Mouse (Mus musculus): ENCODE measurements around the gene Zfp451. TPM values are rescaled to one million over a fixed set of nuclear protein-coding genes. Genes with fewer than 3 reads are reported as not detected.
A peak's percentile ranks its signal among the peaks of the same experiment; 100 is the strongest.

The Zfp451 gene
- total and polyA plus RNA-seq, 2 experiments from 2014 or later, result 29.1 to 67.2 TPM

DNA sequence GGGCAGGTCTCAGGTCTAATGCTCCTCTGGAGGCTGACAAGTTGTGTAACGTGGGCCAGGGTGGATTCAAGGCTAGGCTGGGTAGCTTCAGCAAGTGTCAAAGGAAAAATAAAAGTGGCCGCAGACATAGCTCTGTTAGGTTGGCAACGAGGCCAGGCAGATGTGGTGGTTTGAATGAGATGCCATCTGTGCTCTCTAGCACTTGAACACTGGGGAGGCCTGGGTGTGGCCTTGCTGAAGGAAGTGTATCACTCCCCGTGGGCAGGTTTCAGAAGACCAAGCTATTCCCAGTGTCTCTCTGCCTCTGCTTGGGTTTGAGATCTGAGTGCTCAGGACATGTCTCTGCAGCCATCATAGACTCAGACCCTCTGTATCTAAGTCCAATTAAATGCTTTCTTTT is 55.9 kb downstream of the Zfp451 start:
- ATAC-seq, result no peak
- WGBS, result 52% methylated on average over 4 of the region's 4 CpGs

DNA sequence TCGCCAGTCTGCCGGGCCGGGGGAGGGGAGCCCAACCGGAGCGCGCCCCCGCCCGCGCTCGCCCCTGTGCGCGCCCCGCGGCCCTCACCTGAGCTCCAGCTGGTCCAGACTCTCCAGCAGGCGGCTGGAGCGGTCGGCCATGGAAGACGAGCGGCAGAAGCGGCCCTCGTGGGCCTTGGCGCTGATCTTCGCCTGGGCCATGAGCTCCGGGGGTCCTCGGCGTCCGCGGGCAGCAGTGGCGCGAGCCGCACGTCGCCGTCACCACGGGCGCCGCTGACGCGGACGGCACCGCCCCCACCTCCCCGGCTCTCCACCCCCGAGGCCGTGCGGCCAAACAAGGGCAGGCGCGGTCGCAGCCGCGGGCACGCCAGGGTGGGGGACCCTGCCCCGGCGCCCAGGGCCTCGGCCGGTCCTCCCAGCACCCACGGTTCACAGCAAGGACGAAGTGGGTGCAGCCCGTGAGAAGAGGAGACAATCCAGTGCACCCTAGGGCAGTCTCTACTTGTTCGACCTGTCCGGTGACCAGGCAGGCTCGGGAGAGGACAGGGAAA is 56.8 kb downstream of the Zfp451 start, which contains the start of gene Bag2:
Bag2 (minus strand) TSS at position 305 of the 551 bp plus-strand sequence.
- peak; percentile 62 for DNase-seq
- Histone ChIP-seq H3K27me3 (ENCODE audit: insufficient read depth, low read length) (no peaks in the 10 kb centered on the region), H3K4me2 (ENCODE audit: low read depth) (peak within 1 kb of the TSS; percentile 96), H3K27ac (ENCODE audit: low read depth, low read length) (0 out of 2 replicates have a peak within 1 kb of the TSS, but pooled peaks have one; percentile 45), H3K36me3 (ENCODE audit: insufficient read depth) (peaks cover 10% of the 10 kb centered on the region; the same call in 1 of the 2 replicates), H3K9me3 (ENCODE audit: low read length) (no peaks in the 10 kb centered on the region), H3K4me1 (ENCODE audit: insufficient read depth) (peaks cover 7% of the 10 kb centered on the region; the same call in 1 of the 2 replicates), H3K9ac (peak within 1 kb of the TSS; percentile 71), H3K4me3 (ENCODE audit: low read depth, low read length) (peak within 1 kb of the TSS; percentile 67)
- WGBS, result 6% methylated on average over 50 of the region's 61 CpGs
- ATAC-seq, result peak; percentile 90
- no peak for TF ChIP-seq CTCF (IDR thresholded peaks at IDR 0.05; ENCODE audit: low read depth)

More for the DNA sequence above, 55.9 kb downstream of the Zfp451 start:
- no peaks in the 10 kb centered on the region for H3K9me3 ChIP-seq (ENCODE audit: low read length)
- no peak overlapping the region for H3K4me3 ChIP-seq (ENCODE audit: low read depth, low read length)
- no peak for TF ChIP-seq CTCF (IDR thresholded peaks at IDR 0.05; ENCODE audit: low read depth)
- peaks cover 7% of the 10 kb centered on the region; the same call in 1 of the 2 replicates for H3K4me1 ChIP-seq (ENCODE audit: insufficient read depth)
- no peaks in the 10 kb centered on the region for H3K27me3 ChIP-seq (ENCODE audit: insufficient read depth, low read length)
- H3K36me3 ChIP-seq (ENCODE audit: insufficient read depth), result peaks cover 10% of the 10 kb centered on the region; the same call in 1 of the 2 replicates
- no peak overlapping the region for H3K27ac ChIP-seq (ENCODE audit: low read depth, low read length)
- no peak overlapping the region for H3K4me2 ChIP-seq (ENCODE audit: low read depth)
- H3K9ac ChIP-seq, result no peak overlapping the region
- no peak for DNase-seq

GRCm38 (mm10) chr1:33757033-33757413 is 57.4 kb downstream of the Zfp451 start:
- peaks cover 10% of the 10 kb centered on the region; the same call in 1 of the 2 replicates for H3K36me3 ChIP-seq (ENCODE audit: insufficient read depth)
- H3K4me2 ChIP-seq (ENCODE audit: low read depth), result peak overlapping the region; percentile 96
- no peak for TF ChIP-seq CTCF (IDR thresholded peaks at IDR 0.05; ENCODE audit: low read depth)
- peak; percentile 21 for ATAC-seq
- peaks cover 7% of the 10 kb centered on the region; the same call in 1 of the 2 replicates for H3K4me1 ChIP-seq (ENCODE audit: insufficient read depth)
- H3K27ac ChIP-seq (ENCODE audit: low read depth, low read length), result no peak overlapping the region
- peak; percentile 22 for DNase-seq
- peak overlapping the region; percentile 71 for H3K9ac ChIP-seq
- no peaks in the 10 kb centered on the region for H3K27me3 ChIP-seq (ENCODE audit: insufficient read depth, low read length)
- no peaks in the 10 kb centered on the region for H3K9me3 ChIP-seq (ENCODE audit: low read length)
- 3% methylated on average over 14 of the region's 14 CpGs for WGBS
- peak overlapping the region; percentile 67 for H3K4me3 ChIP-seq (ENCODE audit: low read depth, low read length)

DNA sequence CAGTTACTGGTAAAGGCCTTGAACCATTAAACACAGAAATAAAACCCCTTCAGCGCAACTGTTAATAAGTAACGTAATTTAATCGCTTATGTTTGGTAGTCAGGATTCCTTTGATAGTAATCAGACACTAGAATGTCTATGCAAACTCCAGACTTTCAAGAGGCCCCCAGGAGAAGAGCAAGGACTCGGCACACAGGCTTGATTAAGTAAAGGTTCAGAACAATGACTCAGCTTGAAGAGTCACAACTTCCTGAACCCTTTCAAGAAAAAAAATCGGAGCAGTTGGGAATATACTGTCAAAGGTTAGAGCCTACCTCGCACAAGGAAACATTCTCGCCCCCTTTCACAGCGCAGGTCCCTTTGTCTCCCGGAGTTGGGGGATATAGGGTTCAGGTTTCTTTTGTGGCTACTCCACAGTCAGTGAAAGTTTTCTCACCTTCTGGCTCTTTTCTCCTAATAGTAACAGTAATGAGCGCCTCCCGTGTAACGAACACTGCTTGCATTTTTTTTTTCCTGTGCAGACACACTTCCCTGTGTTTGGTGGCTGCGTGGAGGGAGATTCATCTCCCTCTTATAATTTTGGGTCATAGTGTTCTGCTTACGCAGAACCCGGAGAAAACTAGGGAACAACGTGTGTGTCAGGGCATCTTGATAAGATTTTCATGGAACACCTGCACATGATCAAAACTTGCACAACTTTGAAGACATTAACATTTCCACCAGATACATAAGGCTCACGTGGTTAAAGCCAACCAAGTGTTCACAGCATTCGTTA is 58.0 kb downstream of the Zfp451 start:
- Histone ChIP-seq H3K4me2 (ENCODE audit: low read depth) (peak overlapping the region; percentile 96), H3K9ac (0 out of 2 replicates have a peak overlapping the region, but pooled peaks have one; percentile 71), H3K4me3 (ENCODE audit: low read depth, low read length) (peak overlapping the region; percentile 67), H3K27ac (ENCODE audit: low read depth, low read length) (no peak overlapping the region), H3K36me3 (ENCODE audit: insufficient read depth) (peaks cover 10% of the 10 kb centered on the region; the same call in 1 of the 2 replicates), H3K27me3 (ENCODE audit: insufficient read depth, low read length) (no peaks in the 10 kb centered on the region), H3K4me1 (ENCODE audit: insufficient read depth) (peaks cover 7% of the 10 kb centered on the region; the same call in 1 of the 2 replicates), H3K9me3 (ENCODE audit: low read length) (no peaks in the 10 kb centered on the region)
- DNase-seq, result no peak
- ATAC-seq, result no peak; the same call in 1 of the 2 replicates
- 23% methylated on average over 18 of the region's 18 CpGs for WGBS
- no peak for TF ChIP-seq CTCF (IDR thresholded peaks at IDR 0.05; ENCODE audit: low read depth)

- no peak overlapping the region for H3K9ac ChIP-seq
- no peaks in the 10 kb centered on the region for H3K9me3 ChIP-seq (ENCODE audit: low read length)
- TF ChIP-seq CTCF (IDR thresholded peaks at IDR 0.05; ENCODE audit: low read depth), result no peak
- 67% methylated on average over 7 of the region's 7 CpGs for WGBS
- H3K4me1 ChIP-seq (ENCODE audit: insufficient read depth), result peaks cover 7% of the 10 kb centered on the region; the same call in 1 of the 2 replicates
- H3K4me3 ChIP-seq (ENCODE audit: low read depth, low read length), result no peak overlapping the region
- H3K27me3 ChIP-seq (ENCODE audit: insufficient read depth, low read length), result no peaks in the 10 kb centered on the region
- H3K4me2 ChIP-seq (ENCODE audit: low read depth), result no peak overlapping the region
- no peak for DNase-seq
- no peak overlapping the region for H3K27ac ChIP-seq (ENCODE audit: low read depth, low read length)
- ATAC-seq, result no peak
- peaks cover 6% of the 10 kb centered on the region; the same call in 1 of the 2 replicates for H3K36me3 ChIP-seq (ENCODE audit: insufficient read depth)
Measured at GRCm38 (mm10) chr1:33755799-33756198, 58.6 kb downstream of the Zfp451 start.

DNA sequence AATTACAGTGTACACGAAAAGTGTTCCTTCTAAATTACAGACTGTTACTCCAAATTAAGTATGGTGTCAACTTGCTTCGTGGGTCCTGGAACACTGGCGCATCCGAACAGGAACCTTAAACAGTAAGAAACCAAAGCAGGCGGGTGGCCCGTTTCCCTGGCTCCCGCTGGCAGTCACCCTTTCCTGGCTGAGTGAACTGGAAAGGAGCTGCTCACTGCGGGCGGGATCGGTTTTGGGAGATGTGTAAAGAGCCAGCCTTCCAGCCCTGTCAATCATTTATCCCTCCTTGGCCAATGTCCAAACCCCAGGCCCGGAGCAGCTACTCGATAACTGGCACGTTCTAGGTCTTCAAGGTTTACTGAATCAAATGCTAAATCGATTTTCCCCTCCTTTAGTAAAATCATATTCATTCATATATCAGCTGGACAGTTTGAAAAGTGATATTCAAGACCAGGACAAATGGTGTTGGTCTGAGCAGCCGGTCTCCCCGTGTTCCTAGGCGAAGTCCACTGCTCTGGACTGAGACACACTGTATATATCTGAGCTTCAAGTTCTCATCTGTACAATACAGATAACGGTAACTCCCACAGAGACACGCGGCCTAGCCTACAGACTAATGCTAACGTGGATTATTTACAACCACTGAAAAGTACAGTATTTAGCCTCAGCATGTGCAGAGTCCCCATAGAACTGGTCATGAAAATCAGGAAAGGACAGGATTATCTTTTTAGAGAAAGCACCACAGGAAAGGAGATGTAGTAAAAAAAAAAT is 59.2 kb downstream of the Zfp451 start:
- no peak for TF ChIP-seq CTCF (IDR thresholded peaks at IDR 0.05; ENCODE audit: low read depth)
- ATAC-seq (no peak), DNase-seq (peak; percentile 20)
- Histone ChIP-seq H3K9ac (no peak overlapping the region), H3K36me3 (ENCODE audit: insufficient read depth) (peaks cover under 1% of the 10 kb centered on the region; the same call in 1 of the 2 replicates), H3K4me1 (ENCODE audit: insufficient read depth) (peaks cover 7% of the 10 kb centered on the region; the same call in 1 of the 2 replicates), H3K9me3 (ENCODE audit: low read length) (no peaks in the 10 kb centered on the region), H3K27ac (ENCODE audit: low read depth, low read length) (no peak overlapping the region), H3K27me3 (ENCODE audit: insufficient read depth, low read length) (no peaks in the 10 kb centered on the region), H3K4me3 (ENCODE audit: low read depth, low read length) (no peak overlapping the region), H3K4me2 (ENCODE audit: low read depth) (no peak overlapping the region)
- 55% methylated on average over 21 of the region's 21 CpGs for WGBS

Data from forebrain, postnatal 0 days (tissue).